Mouse (Mus musculus): ENCODE data around the gene Gsdma3.
"Not testable (repeated sequence)": the region's sequence is repeated elsewhere in the genome, so short reads cannot be mapped to it uniquely, and the experiment has no call there.

- not testable (repeated sequence) for TF ChIP-seq BHLHE40 (IDR thresholded peaks at IDR 0.05; ENCODE audit: borderline replicate concordance, low read depth, low read length); EP300 (IDR thresholded peaks at IDR 0.05; ENCODE audit: low read depth in 1 of 2, low read length in 2 of 2); TAL1 (IDR thresholded peaks at IDR 0.05; ENCODE audit: low read length); POLR2AphosphoS2 (IDR thresholded peaks at IDR 0.05; ENCODE audit: low read length)
Measured at GRCm38 (mm10) chr11:98673136-98673535, 47.0 kb downstream of the Gsdma3 start.

Measured in MEL (cell line).